Mouse (Mus musculus) frontal cortex, postnatal 10 days (tissue): ENCODE measurements around the gene Grin2a.

ENCODE experiments used
- DNase-seq, 2 experiments: peaks; one replicate each; pipeline ENCODE4 v3.0.0; 2022; ENCODE audit warnings: low spot score in 2 of 2, mixed read lengths in 1 of 2

Gene Grin2a

DNA sequence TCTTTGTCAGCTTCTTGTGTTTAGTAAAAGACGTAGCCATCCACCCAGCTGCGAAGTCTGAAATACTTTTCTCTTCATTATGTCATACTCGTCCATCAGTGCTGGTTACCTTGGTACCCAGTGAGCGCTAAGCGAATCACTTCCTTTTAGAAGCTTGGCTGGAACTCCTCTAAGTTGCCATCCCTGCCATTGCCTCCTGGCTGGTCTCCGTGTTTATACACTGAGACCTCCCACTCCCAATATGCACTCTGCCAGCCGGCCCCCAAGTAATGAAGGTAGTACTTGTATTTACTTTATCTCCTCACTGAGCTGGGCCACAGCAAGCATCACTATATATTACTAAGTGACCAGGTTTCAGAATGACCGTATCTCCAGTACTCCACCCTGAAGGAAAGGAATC, 242.8 kb downstream of the Grin2a start:
- DNase-seq: no peak

DNA sequence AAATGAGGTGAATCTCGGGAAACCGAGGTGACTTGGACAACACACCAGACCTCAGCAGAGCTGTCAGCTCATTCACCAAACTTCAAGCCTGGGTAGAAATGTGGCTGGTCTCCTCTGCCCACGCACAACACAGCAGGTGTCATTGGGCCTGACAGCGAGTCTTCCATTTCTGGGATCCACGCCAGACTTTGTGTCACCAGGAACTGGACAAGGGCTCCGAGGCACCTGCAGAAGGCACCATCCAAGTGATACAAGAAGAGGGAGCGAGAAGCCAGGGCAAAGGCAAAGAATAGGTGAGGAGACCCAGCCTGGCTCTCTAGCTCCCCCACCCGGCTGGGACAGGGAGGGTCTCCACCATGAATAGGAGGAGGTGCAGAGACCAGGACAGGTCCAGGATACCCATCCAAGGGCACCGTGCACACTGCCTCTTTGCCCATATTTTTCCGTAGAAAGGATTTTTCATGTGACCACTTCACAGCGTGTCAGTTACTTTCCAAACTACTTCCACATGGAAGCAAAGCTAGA, 244.3 kb downstream of the Grin2a start:
- no peak for DNase-seq

DNA sequence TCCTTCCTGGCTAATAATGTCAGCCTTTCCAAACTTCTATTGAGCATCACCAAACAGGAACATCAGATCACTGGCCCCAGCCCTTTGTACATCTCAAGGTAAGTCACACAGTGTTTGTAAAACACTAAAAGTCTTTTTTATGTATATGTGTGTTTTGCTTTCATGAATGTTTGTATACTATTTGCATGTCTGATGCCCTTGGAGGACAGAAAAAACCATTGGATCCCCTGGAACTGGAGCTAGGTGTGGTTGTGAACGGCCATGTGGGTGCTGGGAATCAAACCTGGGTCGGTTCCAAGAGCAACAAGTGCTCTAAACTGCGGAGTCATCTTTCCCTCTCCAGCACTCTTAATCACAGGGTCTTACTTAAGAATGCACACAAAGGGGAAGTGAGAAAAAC, 245.7 kb downstream of the Grin2a start:
- no peak for DNase-seq

DNA sequence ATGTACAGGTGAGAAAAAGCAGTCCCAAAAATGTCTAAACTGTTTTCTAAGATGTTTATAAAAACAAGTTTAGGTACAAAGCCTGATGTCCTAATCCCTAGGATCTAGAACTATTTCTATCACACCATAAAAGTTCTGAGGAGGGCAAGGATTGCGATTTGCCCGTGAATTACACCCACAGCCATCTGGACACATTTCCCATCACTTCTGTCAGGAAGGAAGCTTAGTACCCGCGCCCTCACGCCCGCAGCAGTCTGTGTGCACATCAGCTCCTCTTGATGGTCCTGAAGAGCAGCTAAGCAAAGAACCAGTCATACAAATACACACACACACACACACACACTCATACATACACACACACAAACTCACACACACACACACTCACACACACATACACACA, 252.9 kb downstream of the Grin2a start:
- DNase-seq: no peak

DNA sequence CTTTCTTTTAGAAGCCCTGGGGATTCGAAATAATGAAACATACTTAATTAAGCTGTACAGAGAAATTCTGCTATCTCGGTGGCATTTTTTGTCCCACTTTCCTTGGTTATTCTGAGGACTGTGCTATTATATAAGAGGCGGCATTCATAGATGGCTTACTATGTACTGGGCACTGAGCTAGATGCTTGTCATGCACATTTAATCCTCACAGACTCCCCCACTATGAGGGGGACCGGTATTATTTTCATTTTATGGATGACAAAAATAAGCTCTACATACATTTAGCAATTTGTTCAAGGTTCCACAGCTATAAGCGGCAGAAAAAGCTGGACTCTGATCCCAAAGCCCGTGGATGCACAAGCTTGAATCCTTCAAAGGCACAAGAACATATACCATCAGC, 256.7 kb downstream of the Grin2a start:
- no peak for DNase-seq

DNA sequence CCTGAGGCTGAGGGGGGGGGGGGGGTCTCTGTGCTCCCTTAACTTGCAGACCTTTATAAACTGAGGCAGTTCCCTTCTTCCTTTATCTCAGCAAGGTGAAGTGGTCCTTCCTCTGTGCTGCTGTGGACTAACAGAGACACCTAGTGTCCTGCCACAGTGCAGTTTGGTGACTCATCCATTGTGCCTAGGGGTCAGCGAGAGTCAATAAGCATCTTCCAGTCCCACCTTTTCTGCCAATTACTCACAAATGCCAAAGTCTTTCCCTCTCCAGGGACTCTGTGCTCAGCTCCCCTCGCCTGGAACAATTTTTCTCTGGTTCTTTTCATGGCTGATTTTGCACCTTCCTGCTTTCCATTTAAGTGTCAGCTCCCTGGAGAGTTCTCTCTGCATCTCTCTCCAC, 258.2 kb downstream of the Grin2a start:
- DNase-seq: no peak

DNA sequence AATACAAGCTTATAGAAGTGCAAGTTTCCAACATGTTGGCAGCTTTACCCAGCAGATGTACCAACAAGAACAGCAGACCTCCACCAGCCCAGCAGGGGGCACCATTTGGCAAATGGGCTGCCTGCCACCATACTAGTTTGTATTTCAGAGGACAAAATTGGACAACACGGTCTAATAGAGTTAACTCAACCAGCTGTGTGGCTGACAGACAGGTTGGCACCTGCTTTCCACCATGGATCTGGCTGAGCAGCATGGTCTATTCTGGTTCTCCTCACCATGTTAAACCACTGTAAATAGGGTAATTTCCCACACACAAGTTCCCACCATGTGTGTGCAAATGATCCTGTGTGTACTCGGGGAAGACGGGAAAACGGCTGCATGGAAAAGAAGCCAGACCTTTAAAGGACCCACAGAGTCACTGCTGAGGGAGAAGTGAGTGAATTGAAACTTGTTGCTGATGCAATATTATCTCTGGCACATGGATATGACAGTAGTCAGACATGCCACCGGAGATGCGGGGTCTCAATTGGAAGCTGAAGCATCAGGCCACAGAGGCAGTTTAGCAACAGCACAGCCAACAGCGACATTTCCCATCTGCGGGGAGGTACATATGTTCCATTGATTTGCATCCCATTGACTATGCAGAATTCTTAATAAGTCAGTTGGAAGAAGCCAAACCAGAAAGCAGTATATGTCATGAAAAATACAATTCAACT, 259.8 kb downstream of the Grin2a start:
- DNase-seq: no peak

DNA sequence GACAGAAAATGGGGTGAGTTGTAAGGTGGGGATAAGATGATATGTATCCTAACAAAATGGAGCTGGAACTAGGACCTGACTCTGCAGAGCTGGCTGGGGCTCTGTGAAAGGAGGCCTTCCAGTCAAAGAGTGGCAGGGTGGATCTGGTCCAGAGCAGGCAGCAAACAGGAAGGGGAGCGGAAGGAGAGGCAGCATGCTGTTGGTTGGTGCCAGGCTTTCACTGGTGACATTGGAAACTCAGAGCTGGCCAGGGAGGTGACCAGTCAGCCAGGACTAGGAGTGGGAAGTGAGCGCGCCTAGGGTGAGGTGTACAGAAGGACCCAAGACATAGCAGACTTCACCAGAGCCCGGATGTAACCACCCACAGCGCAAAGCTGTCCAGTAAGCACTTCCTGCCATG, 267.8 kb downstream of the Grin2a start:
- no peak for DNase-seq

DNA sequence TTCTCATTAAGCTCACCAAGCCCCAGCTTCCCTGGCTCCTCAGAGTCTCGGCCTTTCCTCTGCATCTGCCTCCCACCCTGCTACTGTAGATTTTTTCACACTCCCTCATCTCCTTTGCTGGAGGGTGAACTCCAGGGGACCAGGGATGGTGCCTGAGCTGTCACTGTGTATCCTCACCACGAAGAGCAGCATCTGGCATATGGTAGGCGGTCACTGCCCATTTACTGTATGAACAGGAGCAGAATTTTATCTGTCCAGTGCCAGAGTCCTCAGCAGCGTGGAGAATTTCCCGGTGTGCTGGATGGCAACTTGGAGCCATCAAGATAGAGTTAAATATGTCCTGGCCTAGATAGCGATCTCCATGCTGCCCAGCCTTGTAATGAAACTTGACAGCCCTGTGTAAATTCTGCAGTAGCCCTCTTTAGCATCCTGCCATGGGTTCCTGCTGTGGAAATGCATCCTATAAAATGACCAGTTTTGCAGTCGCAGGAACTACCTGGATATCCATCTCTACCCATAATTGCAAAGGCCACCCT, 269.7 kb downstream of the Grin2a start:
- DNase-seq: no peak

DNA sequence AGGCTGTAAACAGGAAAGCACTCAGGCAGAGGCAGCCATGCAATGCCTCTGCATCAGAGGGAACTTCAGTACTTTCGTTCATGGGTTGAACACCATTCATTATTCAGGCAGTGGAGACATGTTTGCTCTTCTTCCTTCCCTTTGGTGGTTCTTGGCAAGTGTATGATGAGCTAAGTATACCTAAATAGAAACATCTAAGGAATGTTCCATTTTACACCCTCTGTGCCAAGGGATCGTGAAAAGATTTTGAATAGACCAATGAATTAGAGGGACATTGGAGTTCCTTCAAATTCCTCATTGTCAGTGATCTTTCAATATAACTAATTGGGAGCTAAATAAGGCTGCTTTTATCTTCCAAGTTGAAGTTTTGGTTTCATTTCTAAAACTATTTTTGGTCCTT, 284.0 kb downstream of the Grin2a start:
- no peak for DNase-seq

DNA sequence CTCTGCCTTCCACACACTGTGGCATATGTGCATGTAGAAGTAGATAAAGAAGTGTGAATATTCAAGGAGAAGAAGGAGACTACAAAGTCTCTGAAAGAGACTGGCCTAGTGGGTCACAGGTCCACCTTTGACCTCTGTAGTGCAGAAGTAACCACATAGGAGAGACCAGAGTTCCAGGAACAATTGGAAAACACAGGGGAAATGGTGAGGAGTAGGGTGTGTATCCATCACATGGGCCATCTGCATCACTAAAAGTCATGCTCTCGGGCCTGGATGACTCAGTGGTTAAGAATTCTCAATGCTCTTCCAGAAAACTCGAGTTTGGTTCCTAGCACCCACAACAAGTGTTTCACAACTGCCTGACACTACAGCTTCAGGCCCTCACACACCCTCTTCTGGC, 285.4 kb downstream of the Grin2a start:
- no peak for DNase-seq

DNA sequence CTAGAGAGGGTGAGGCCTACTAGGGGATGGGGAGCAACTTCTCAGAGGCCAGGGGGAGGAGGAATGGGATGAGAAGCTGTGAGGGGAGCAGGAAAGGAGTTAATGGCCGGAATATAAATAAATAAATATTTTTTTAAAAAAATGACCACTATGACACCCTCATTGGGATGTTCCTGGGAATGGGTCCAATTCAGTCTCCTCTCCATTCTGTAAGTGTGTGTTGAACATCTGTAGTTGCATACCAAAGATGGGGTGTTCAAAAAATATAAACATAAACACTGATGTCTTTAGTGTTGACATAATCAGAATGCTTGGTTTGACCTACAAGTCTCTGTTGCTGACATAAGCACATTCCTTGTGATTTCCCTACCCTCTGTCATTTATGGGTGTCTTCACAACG, 298.2 kb downstream of the Grin2a start:
- DNase-seq: no peak

DNA sequence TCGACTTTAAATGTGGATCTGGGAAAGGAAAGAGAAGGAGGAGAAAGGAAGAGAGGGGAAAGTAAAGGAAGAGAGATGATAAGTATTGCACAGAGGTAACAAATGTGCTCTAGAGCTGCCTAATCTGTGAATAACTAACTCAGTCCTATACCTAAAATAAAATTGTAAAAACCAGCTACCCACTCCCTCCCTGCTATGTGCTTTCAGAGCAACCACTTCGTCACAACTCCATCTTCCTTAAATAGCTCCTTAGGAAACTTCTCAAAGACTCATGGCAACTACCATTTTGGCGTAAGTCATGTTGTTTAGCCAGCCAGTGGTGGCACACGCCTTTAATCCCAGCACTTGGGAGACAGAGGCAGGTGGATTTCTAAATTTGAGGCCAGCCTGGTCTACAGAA, 301.3 kb downstream of the Grin2a start:
- no peak for DNase-seq

DNA sequence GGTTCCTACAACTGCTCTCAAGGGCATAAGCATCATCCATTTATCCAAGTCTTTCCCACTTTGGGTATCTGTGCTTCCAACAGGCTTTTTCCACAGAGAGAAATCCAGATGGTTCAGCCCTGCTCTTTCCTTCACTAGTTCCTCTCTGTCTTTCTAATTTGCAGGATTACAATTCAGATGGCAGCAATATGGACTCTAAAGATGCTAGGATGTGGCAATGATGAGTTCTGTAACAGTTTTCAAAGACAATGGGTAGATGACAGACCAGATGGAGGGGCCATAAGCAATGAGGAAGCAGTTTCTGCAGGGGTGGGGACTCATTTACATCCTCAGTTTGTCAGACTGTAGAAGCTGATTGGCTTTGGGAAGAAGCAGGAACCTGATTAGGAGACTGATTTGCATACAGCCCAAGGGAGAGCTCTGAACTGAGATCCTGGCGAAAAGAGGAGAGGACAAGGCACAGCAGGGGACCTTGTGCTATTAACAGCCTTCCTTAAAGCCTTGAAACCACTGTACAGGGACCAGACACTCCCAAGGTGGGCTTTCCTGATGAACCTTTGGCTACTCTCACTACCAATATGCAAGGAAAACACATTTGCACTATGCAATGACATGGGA, 306.7 kb downstream of the Grin2a start:
- no peak for DNase-seq

DNA sequence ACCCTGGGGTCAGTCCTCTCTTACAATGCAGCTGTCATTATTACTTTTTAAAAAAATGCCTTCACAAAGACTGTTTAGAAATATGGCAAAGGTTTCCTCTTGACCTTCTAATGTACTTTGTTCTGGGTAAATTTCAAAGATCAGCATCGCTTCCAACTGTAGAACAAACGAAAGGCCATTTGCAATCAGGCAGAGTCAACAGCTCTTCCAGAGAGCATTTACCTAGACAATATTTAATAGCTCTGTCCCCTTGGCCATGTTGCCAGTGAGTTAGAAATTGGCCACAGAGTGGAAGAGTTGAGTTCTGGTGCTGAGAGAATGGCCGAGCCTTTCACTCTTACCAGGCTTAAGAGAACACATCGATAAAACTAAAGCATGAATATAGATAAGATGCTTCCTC, 314.8 kb downstream of the Grin2a start:
- DNase-seq: no peak

DNA sequence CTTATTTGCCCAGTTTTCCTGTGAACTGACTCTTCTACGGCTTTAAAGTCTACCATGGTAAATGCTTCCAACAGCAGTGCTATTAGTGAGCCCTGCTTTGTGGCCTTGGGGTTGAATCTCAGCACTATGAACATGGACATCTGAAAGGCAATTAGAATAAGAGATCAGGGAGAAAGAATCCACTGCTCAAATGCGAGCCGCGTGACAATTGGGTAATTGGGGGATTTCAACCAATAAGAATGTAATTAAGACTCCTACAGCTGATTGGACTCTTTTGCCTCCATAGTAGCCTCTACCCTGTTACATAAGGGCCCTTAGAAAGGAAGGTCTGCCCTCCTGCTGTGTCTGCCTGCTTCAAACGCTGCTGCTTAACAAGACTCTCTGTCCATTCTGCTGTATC, 315.4 kb downstream of the Grin2a start:
- DNase-seq: no peak

DNA sequence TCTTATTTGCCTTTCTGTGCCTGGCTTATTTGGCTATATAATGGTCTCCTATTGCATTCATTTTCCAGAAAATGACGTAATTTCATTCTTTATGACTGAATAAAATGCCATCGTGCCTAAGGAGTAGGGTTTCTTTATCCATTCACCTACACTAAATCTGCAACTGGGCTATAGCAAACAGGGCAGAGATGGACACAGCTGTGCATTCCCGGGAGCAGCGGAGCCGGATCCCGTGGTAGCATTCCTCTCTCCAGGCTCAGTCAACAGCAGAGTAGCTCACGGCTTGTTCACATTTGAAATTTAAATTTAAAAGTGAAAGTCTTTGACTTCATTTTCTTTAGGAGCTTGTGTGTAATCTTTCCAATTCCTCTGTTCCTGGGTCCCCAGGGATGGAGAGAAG, 316.6 kb downstream of the Grin2a start:
- DNase-seq: no peak

DNA sequence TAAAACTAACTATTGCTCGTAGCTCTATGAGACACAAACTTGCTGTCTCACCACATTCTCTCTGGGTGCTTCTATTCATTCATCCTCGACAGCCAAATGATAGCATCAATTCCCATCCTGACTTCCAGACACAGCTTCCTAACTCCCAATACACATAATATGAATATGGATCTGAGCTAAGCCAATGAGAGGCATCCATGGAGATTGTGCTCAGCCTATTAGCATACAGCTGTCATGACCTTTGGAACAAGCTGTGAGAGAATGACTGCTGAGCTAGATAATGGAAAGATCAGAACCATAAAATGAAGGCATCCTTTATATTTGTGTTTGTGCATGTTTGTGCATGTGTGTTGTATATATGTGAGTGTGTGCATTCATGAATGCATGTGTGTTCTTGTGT, 323.0 kb downstream of the Grin2a start:
- DNase-seq: no peak

DNA sequence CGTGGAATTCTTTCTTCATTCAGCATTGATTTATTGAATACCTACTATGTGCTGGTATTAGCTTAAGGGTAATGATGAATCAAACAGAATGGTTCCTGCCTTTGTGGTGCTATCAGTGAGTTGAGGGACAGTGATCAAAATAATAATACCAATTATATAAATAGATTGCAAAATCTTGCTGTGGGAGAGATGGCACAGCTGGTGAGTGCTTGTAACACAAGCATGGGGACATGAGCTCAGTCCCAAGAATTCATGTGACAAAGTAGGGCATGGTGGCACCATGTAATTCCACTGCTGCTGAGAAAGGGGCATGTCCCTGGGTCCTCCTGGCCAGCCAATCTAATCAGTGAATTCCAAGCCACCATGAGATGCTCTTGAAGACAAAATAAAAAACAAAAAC, 324.1 kb downstream of the Grin2a start:
- DNase-seq: no peak

DNA sequence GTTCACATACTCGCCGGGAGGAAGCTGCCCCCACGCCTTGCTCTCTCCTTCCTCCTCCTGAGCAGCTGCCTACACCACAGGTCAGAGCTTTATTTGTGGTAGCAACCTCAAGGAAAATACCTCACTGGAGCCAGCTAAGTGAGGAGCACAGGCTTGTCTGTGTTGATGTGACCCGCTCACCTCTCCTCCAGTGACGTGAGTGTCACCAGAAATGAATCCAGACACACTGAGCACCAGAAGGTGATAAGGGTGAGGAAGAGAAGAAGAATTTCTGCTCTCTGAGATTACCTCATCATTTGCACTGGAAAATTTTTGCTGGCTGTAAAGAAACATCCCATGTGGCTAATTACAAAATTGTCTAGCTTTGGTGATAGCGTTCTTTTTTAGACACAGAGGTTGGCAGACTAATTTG, 324.6 kb downstream of the Grin2a start:
- DNase-seq: no peak

DNA sequence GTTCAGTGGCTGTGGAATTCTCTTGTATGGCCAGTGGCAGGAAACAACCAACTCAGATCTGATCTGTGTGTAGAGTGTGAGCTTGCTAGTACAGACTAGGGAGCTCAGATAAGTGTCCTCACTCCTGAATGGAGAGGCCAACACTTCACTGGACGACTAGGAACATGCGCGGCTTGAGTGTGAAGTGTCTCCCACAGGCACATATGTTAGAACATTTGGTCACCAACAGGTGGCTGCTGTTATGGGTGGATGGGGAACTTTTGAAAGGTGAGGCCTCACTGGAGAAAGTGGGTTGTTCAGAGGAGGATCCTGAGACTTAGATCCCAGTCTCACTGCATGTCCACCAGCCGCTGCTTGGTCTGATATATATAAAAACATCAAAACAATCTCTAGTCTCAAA, 329.5 kb downstream of the Grin2a start:
- no peak for DNase-seq

DNA sequence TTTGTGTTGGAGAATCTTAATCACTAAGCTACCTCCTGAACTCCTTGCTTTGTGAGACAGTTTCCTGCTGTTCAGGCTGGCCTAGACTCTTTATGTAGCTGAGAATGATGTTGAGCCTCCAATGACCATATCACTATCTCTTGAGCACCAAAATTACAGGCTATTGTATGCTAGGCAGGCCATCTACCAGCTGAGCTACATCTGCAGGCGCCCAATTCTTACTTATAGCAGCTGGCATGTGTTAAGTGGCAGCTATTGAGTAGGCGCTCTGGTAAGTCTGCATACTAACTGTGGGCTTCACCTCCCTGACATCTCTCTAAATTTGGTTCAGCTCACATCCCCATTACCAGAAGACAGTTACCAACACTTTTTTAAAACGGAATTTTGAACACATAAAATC, 331.3 kb downstream of the Grin2a start:
- DNase-seq: no peak

DNA sequence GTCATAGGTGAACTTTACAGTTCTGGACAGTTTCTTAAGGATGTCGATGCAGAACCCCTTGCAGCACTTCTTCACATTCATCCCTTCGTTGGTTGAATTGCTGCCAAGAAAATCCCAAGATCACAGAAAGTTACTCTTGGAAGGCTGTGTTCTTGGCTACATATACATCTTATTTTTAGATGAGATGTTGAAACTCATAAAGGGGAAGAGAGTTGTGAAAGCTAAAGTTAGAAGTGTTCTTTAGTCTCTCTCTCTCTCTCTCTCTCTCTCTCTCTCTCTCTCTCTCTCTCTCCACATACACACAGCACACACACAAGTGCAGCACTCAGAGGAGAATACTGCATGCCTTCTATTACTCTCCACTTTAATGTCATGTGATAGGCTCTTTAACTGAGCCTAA, 331.9 kb downstream of the Grin2a start:
- no peak for DNase-seq
